Mouse (Mus musculus) heart, adult 2 months (tissue): ENCODE data around the gene Fam13c.

Experiments used
- CTCF ChIP-seq: fragments of 200-600 bp; IDR thresholded peaks from 2 replicates; pipeline ENCODE4 v1.8.1; 2022; ENCODE audit warnings: antibody characterized with exemption, mild to moderate bottlenecking, moderate library complexity
- EP300 ChIP-seq: fragments of 200-500 bp; IDR thresholded peaks from 2 replicates; pipeline ENCODE4 v1.6.1; 2011; ENCODE audit warnings: low read depth, low read length, control low read depth; ENCODE audit not compliant: insufficient read depth
- POLR2A ChIP-seq: fragments of 200-500 bp; IDR thresholded peaks from 2 replicates; pipeline ENCODE4 v1.6.1; 2011; ENCODE audit warnings: mild to moderate bottlenecking, low read depth, low read length, control low read depth; ENCODE audit not compliant: insufficient read depth

GRCm38 (mm10) chr10:70535401-70535800 is 95.1 kb downstream of the Fam13c start:
- TF ChIP-seq CTCF (no peak), POLR2A (no peak), EP300 (no peak)
